Mouse (Mus musculus): ENCODE data around the gene Fbxl22. TPM values are rescaled to one million over a fixed set of nuclear protein-coding genes. Genes with fewer than 3 reads are reported as not detected.
A peak's percentile ranks its signal among the peaks of the same experiment; 100 is the strongest.

Gene Fbxl22
- polyA plus RNA-seq (2012; rRNA removed) = 7.6 and 10.2 TPM in 2 replicates

DNA sequence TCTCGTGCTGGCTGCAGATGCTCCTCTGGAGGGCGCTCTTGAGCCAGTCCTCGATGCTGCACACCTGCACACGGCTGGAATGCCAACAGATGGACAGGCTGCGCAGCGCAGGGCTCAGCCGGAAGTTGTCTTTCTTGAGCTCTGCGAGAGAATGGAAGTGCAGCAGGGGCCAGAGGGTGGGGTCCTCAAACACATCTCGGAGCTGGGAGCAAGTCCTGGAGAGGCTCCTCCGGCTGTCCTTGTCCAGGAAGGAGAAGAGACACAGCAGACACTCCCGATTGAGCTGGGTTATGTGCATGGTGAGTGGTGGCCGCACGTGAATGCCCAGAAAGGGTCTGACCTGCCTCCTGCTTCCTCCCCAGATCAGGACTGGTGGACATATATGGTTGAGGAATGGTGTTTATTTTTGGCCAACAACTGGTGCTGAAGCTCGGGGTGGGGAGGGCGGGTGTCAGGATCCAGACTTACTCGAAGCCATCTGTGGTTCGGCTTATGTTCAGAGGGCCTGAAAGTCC lies at the start of gene Fbxl22:
TSS of gene Fbxl22 (minus strand) at position 338 of the 515 bp plus-strand sequence.
- TF ChIP-seq CTCF (IDR thresholded peaks at IDR 0.05; ENCODE audit: borderline replicate concordance, control insufficient read depth, extremely low read depth, insufficient read depth, low read length, poor library complexity) (no peak; the same call in 1 of the 2 replicates), POLR2A (IDR thresholded peaks at IDR 0.05; ENCODE audit: control insufficient read depth, extremely low read depth, insufficient read depth, low read length, poor library complexity) (no peak)
- 78% methylated on average over 17 of the region's 17 CpGs for WGBS
- peaks cover 37% of the 10 kb centered on the region for H3K36me3 ChIP-seq (ENCODE audit: control insufficient read depth, insufficient read depth, low read length)
- peaks cover 26% of the 10 kb centered on the region for H3K4me1 ChIP-seq (replicated peaks; ENCODE audit: control insufficient read depth, insufficient read depth, low read length)
- peak within 1 kb of the TSS; percentile 50 for H3K27ac ChIP-seq (ENCODE audit: control insufficient read depth, insufficient read depth, low read length)
- H3K4me3 ChIP-seq (ENCODE audit: control insufficient read depth, insufficient read depth, low read length) = no peak within 1 kb of the TSS
- no peaks in the 10 kb centered on the region for H3K27me3 ChIP-seq (ENCODE audit: control insufficient read depth, insufficient read depth, low read length)
- no peak for DNase-seq

DNA sequence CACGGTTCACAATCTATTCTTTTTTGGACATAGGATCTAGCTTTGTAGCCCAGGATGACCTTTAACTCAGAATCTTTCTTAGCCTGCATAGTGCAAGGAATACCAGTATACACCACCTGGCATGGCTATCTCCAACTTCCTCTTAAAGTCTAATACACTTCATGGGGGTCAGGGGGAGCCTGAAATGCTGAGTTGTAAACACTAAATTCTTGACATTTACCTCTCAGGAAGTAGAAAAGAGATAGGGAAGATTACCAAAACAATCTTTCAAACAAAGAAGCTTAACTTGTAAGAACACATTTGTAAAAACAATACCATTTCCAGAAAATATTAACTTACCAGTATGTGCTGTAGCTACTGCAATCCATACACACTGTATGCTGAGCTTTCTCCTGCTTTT lies 47.8 kb upstream of the Fbxl22 start:
- WGBS = 51% methylated on average over 1 of the region's 1 CpGs
- peaks cover 13% of the 10 kb centered on the region for H3K4me1 ChIP-seq (replicated peaks; ENCODE audit: control insufficient read depth, insufficient read depth, low read length)
- TF ChIP-seq CTCF (IDR thresholded peaks at IDR 0.05; ENCODE audit: borderline replicate concordance, control insufficient read depth, extremely low read depth, insufficient read depth, low read length, poor library complexity) (no peak), POLR2A (IDR thresholded peaks at IDR 0.05; ENCODE audit: control insufficient read depth, extremely low read depth, insufficient read depth, low read length, poor library complexity) (no peak)

DNA sequence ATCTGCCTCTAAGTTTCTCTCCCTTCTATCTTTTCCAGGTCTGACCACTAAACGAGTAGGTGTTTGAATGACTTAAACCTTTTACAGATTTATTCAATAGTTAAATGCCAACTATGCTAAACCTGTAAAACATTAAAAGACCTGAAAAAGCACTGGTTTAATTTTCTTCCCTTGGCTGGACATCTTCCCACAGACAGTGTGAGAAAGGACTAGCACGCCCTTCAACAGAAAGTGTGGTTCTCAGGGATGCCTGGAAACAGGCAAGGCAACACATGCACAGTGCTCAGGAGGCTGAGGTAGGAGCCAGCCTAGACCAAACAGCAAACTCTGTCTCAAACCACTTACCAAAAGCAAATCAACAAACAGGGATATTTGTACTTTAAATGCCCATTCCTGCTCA lies 47.1 kb upstream of the Fbxl22 start:
- H3K36me3 ChIP-seq (ENCODE audit: control insufficient read depth, insufficient read depth, low read length) = peaks cover 6% of the 10 kb centered on the region
- WGBS = 88% methylated on average over 2 of the region's 2 CpGs
- peaks cover 13% of the 10 kb centered on the region for H3K4me1 ChIP-seq (replicated peaks; ENCODE audit: control insufficient read depth, insufficient read depth, low read length)
- no peak for DNase-seq
- no peaks in the 10 kb centered on the region for H3K27me3 ChIP-seq (ENCODE audit: control insufficient read depth, insufficient read depth, low read length)
- no peak overlapping the region for H3K4me3 ChIP-seq (ENCODE audit: control insufficient read depth, insufficient read depth, low read length)
- TF ChIP-seq CTCF (IDR thresholded peaks at IDR 0.05; ENCODE audit: borderline replicate concordance, control insufficient read depth, extremely low read depth, insufficient read depth, low read length, poor library complexity) = no peak
- no peak for TF ChIP-seq POLR2A (IDR thresholded peaks at IDR 0.05; ENCODE audit: control insufficient read depth, extremely low read depth, insufficient read depth, low read length, poor library complexity)
- peak overlapping the region; percentile 87 for H3K27ac ChIP-seq (ENCODE audit: control insufficient read depth, insufficient read depth, low read length)

More for the DNA sequence above, 47.8 kb upstream of the Fbxl22 start:
- Histone ChIP-seq H3K36me3 (ENCODE audit: control insufficient read depth, insufficient read depth, low read length) (peaks cover 6% of the 10 kb centered on the region), H3K27me3 (ENCODE audit: control insufficient read depth, insufficient read depth, low read length) (no peaks in the 10 kb centered on the region), H3K4me3 (ENCODE audit: control insufficient read depth, insufficient read depth, low read length) (no peak overlapping the region), H3K27ac (ENCODE audit: control insufficient read depth, insufficient read depth, low read length) (no peak overlapping the region; the same call in 1 of the 2 replicates)
- no peak for DNase-seq

DNA sequence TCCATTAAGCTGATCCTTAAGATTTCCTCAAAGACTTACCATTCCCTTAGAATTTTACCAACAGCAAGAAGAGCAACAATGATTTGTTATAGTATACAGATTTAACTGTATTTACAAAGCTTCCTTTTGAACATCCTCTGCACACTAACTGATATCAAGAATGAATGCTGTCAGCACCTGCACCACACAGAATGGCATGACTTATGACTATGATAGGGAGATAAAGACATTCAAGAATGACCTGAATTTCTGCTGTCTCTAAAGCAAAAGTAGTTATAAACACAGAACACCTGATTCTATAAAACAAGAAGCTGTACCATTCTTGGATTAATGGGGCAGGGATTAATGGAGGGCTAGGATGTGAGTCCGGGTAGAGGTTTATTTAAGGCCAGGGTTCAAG lies 46.3 kb upstream of the Fbxl22 start:
- peak overlapping the region; percentile 33; the same call in 1 of the 2 replicates for H3K27ac ChIP-seq (ENCODE audit: control insufficient read depth, insufficient read depth, low read length)
- no peak overlapping the region for H3K4me3 ChIP-seq (ENCODE audit: control insufficient read depth, insufficient read depth, low read length)
- TF ChIP-seq CTCF (IDR thresholded peaks at IDR 0.05; ENCODE audit: borderline replicate concordance, control insufficient read depth, extremely low read depth, insufficient read depth, low read length, poor library complexity) (no peak), POLR2A (IDR thresholded peaks at IDR 0.05; ENCODE audit: control insufficient read depth, extremely low read depth, insufficient read depth, low read length, poor library complexity) (no peak)
- DNase-seq = peak; percentile 18
- H3K4me1 ChIP-seq (replicated peaks; ENCODE audit: control insufficient read depth, insufficient read depth, low read length) = peaks cover 11% of the 10 kb centered on the region
- WGBS = 83% methylated on average over 1 of the region's 1 CpGs
- H3K27me3 ChIP-seq (ENCODE audit: control insufficient read depth, insufficient read depth, low read length) = no peaks in the 10 kb centered on the region
- H3K36me3 ChIP-seq (ENCODE audit: control insufficient read depth, insufficient read depth, low read length) = peaks cover 6% of the 10 kb centered on the region

DNA sequence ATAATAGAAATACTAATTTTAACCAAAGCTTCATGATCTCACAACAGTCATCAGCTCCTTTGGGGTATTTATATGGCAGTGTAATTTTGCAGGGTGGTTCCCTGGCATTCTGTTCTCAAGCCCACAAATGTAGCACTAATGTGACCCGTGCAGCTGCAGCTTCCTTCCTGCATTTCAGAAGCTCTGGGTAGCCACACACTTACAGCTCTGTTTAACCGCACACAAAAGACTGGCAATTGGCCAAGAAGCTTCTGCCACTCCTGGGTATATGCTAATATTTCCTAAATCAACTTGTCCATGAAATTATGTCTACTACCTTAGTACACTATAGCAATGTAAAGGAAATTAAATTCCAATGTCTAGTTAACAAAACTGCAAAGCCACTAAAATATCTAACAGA lies 45.9 kb upstream of the Fbxl22 start:
- Histone ChIP-seq H3K27ac (ENCODE audit: control insufficient read depth, insufficient read depth, low read length) (peak overlapping the region; percentile 10; the same call in 1 of the 2 replicates), H3K36me3 (ENCODE audit: control insufficient read depth, insufficient read depth, low read length) (peaks cover 6% of the 10 kb centered on the region), H3K4me1 (replicated peaks; ENCODE audit: control insufficient read depth, insufficient read depth, low read length) (peaks cover 9% of the 10 kb centered on the region), H3K4me3 (ENCODE audit: control insufficient read depth, insufficient read depth, low read length) (no peak overlapping the region), H3K27me3 (ENCODE audit: control insufficient read depth, insufficient read depth, low read length) (no peaks in the 10 kb centered on the region)
- peak; percentile 61 for DNase-seq
- no peak for TF ChIP-seq CTCF (IDR thresholded peaks at IDR 0.05; ENCODE audit: borderline replicate concordance, control insufficient read depth, extremely low read depth, insufficient read depth, low read length, poor library complexity)
- TF ChIP-seq POLR2A (IDR thresholded peaks at IDR 0.05; ENCODE audit: control insufficient read depth, extremely low read depth, insufficient read depth, low read length, poor library complexity) = no peak
- 0% methylated on average over 2 of the region's 2 CpGs for WGBS

DNA sequence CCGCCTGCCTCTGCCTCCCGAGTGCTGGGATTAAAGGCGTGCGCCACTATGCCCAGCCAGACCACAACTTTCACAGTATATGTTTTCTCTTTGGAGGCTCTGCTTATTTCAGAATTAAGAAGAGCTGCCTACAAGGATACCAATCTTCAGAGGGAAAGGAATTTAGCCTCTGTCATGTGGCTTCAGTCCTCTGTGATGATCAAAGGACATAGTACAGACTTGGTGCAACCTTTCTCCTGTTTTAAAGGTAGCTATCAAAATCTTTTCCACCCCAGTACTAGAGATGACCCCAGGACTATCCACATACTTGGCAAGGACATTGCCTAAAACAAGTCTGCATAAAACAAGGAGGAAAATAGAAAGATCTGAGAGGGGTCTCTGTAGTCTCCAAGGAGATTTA lies 44.6 kb upstream of the Fbxl22 start:
- peaks cover 9% of the 10 kb centered on the region for H3K4me1 ChIP-seq (replicated peaks; ENCODE audit: control insufficient read depth, insufficient read depth, low read length)
- no peak for DNase-seq
- no peak overlapping the region for H3K4me3 ChIP-seq (ENCODE audit: control insufficient read depth, insufficient read depth, low read length)
- no peak for TF ChIP-seq POLR2A (IDR thresholded peaks at IDR 0.05; ENCODE audit: control insufficient read depth, extremely low read depth, insufficient read depth, low read length, poor library complexity)
- no peak for TF ChIP-seq CTCF (IDR thresholded peaks at IDR 0.05; ENCODE audit: borderline replicate concordance, control insufficient read depth, extremely low read depth, insufficient read depth, low read length, poor library complexity)
- WGBS = 84% methylated on average over 4 of the region's 4 CpGs
- H3K27me3 ChIP-seq (ENCODE audit: control insufficient read depth, insufficient read depth, low read length) = no peaks in the 10 kb centered on the region
- H3K27ac ChIP-seq (ENCODE audit: control insufficient read depth, insufficient read depth, low read length) = no peak overlapping the region; the same call in 1 of the 2 replicates
- H3K36me3 ChIP-seq (ENCODE audit: control insufficient read depth, insufficient read depth, low read length) = peaks cover 6% of the 10 kb centered on the region
